Mouse (Mus musculus): ENCODE results near the gene Gm11639.

- TF ChIP-seq POLR2A (IDR thresholded peaks at IDR 0.05; ENCODE audit: control insufficient read depth, extremely low read depth, insufficient read depth, low read length, poor library complexity) (no peak), CTCF (IDR thresholded peaks at IDR 0.05; ENCODE audit: borderline replicate concordance, control insufficient read depth, extremely low read depth, insufficient read depth, low read length, poor library complexity) (no peak)
These were observed 438.5 kb downstream of the Gm11639 start for GRCm38 (mm10) chr11:105123986-105124385.

Measured in thymus, adult 2 months (tissue).